Mouse (Mus musculus) heart, postnatal 10 days (tissue): ENCODE data around the gene Gnao1. TPM values are rescaled to one million over a fixed set of nuclear protein-coding genes. Genes with fewer than 3 reads are reported as not detected.

ENCODE experiments used
- DNase-seq, 2 experiments: peaks; one replicate each; pipeline ENCODE4 v3.0.0; 2021
- intact Hi-C: fragments of 180-260 bp; cut with DNase I; formaldehyde crosslinking; loops from one replicate; pipeline ENCODE4 v1.15.1; 2025
- total RNA-seq, 2 experiments: library from RNA; stranded (reverse); gene quantifications; 2 replicates each; pipeline ENCODE4 v1.2.3; 2021

Gene Gnao1
- total RNA-seq, 2 experiments from 2014 or later = 18.5 to 28.1 TPM

DNA sequence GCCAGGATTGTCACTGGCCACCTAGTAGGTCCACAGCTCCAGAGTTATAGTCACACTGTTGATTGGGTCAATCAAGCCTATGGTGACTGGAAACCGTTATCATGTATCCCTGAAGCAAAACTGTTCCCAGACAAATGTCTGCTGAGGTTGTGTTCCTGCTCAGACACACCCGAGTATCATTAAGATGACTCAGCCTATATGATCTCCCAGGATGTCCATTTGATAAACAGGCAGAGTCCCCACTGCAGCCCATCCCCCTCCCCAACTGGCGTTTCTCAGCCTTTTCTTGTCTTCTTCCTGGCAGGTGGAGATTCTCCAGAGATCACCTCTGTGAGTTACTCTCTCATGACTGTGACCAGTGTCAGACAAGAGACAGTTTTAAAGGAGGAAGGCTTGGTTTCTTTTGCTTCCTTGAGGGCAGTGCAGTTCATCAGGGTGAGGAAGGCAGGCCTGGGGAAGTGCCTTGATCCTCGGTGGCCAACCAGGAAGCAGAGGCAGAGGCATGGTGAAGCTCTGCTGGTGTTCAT, 78.4 kb downstream of the Gnao1 start:
- intact Hi-C loops = no loop called here
- no peak for DNase-seq

DNA sequence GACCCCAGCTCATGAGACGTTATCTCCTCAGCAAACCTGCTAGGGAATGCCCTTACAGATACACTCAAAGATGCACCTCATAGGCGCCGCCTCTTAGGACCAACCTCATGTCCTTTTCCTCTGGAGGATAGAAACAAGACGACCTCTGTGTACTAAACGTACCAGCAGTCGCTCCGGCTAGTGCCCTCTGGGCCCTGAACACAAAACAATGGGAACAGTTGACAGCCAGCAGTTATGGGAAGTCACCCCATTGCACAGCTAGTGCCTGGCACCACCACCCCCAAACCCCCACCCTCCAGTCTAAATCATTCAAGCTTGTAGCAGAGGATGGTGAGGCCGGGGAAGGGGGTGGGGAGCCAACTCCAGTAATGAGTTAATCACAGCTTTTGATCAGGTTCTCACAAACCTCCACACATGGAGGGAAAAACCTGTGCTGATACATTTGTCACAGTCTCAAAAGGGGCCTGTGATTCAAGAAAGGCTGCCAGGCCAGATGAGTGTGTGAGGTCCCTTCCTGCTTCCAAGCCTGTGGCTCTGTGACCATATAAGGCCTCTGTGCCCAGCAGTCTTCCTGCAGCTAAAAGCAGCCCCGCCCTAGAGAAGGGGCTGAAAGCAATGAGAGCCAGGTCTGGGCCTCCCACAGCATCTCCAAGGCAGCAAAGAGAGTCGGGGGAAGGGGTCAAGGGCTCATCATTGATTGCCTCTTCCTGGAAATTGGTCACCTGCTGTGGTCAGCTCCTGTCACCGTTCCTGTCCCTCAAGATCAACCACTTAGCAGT, 79.1 kb downstream of the Gnao1 start:
- no peak for DNase-seq
- intact Hi-C loops = no loop called here

DNA sequence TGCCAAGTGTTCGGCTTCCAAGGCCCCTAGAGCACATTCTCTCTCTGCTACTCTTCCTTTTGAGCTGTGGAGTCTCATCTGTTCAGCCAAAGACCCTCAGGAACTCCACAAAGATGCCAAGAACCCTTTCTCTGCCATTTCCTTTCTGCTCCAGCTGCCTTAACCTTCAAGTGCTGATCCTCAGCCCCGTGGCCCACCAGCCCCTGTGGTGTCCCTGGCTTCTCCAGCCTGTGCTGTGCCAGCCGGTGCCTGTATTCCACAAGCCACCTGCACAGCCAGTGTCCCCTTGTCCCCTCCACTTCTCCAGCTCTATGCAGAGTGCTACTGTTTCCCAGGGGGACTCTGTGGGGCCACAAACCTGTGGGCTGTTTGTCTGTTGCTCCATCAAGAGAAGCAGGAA, 83.8 kb downstream of the Gnao1 start:
- no peak for DNase-seq
- intact Hi-C loops = no loop called here

DNA sequence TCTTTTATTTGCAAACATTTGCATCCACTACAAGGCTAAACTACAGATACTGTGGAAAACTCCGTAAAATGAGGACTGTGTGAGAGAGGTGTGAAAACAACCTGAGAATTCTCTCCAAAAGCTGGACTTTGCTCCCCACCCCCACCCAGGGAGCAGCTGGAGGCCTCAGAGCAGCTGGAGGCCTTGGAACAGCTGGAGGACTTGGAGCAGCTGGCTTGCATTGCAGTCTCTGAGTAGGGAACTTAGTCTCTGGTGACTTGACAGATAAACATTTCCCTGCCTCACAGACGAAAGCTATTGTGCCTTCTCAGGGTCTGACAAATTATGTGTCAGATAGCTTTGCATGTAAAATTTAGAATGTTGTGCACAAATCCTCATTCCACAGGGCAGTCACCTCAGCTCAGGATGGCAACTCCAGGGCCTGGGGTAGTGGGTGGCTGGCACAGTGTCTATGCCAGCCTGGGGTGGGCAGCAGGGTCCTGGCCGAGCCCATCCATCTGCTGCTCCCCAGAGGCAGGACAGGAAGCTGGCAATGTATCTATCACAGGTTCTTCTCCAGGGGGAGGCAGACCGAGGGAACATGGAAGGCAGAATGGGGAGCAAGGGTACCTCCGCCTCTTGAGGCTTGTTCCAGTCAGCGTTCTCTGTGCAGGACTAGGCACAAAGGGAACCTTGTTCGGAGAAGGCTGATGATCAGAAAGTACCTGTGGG, 87.2 kb downstream of the Gnao1 start:
- peak; percentile 41 to 50 for DNase-seq
- intact Hi-C loops = no loop called here

DNA sequence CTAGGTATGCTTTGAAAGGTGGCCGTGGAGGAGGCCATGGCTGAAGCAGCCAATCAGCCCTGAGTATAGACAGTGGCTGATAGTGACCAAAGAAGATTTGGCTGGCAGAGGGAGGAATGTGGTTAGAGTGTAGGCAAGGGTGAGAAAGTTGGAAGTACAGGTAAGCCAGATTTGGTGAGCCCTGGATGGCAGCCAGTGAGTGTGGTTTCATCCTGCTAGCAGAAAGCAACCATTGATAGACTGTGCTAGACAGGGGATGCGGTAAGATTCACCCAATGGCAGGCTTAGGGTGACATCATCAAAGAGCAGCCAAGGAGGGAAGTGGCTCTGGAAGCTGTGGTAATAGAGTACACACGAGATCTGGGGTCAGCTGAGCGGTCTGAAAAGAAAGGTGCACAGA, 88.8 kb downstream of the Gnao1 start:
- DNase-seq = no peak
- intact Hi-C loops = no loop called here

DNA sequence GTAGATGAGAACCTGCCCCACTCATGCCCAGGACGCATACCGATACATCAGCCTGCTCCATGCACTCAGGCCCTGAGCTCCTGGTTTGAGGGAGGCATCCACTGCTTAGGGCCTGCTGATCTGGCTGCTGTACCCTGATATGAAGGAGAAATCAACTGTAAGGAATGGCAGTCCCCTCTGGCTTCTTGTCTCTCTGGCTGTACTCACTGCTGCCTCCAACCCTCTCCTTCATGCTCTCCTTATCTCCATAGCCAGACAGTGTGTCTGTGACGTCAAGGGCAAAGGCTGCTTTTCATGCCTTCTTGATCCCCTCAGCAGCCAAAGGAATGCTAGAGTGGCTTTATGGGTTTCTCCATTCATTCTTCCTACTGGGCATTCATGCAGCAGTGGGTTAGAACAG, 92.3 kb downstream of the Gnao1 start:
- no peak for DNase-seq
- intact Hi-C loops = no loop called here

DNA sequence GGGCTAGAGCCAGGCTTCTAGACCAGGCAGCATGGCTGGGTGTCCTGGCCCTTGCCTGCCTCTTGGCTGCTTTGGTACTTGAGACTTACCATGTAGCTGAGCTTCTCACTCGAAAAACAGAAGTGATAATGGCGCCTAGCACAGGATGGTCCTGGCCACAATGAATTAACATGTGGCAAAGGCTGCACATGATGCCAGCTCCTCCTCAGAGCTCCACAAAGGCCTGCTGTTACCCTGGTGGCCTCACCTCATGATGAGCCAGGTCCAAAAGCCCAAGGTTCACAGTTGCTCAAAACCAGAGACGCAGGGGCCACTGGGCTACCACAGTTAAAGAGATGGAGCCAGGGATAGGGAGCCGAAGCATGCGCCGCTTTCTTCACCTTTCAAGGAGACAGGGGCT, 97.2 kb downstream of the Gnao1 start:
- intact Hi-C loops = no loop called here
- DNase-seq = no peak

DNA sequence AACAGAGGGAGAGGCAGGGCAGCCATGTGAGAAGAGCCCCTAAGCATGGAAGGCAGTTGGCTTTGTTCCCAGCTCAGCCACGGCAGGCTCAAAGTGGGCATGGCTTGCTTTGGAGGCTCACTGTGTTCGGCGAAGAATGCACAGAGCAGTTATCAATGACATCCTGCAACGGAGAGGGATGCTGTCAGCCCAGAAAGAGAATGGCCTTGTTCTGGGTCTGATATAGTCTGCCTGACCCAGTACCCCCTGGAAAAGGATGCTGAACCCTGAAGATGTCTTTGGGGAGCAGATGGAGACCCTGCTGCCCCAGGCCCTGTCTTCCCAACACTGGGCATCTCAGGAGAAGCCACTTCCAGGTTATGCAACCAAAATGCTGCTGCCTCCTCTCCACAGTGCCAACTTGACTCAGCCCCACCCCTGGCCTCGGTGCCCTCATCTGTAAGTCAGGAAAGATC, 98.2 kb downstream of the Gnao1 start:
- intact Hi-C loops = no loop called here
- peak in 1 of 2 experiments; percentile 30 for DNase-seq

DNA sequence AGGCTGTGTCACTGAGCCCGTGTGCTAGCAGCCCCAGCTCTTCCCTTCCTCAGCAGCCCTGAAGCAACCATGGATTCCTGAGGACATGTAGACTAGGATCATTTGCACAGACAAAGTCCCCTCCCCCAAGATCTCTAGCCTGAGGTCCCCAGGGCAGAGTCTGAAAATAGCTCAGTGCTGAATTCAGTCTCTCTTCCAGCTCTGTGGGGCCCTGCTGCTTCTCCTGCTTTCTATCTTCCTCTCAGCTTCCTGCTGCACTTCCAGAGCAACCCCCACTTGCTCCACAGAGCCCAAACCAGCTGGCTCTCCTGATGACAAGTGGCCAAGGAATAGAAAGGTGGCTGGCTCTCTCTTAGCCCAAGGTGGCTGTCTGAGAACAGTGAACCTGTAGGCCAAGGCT, 98.8 kb downstream of the Gnao1 start:
- DNase-seq = peak; percentile 56 to 57
- intact Hi-C loops = no loop called here

DNA sequence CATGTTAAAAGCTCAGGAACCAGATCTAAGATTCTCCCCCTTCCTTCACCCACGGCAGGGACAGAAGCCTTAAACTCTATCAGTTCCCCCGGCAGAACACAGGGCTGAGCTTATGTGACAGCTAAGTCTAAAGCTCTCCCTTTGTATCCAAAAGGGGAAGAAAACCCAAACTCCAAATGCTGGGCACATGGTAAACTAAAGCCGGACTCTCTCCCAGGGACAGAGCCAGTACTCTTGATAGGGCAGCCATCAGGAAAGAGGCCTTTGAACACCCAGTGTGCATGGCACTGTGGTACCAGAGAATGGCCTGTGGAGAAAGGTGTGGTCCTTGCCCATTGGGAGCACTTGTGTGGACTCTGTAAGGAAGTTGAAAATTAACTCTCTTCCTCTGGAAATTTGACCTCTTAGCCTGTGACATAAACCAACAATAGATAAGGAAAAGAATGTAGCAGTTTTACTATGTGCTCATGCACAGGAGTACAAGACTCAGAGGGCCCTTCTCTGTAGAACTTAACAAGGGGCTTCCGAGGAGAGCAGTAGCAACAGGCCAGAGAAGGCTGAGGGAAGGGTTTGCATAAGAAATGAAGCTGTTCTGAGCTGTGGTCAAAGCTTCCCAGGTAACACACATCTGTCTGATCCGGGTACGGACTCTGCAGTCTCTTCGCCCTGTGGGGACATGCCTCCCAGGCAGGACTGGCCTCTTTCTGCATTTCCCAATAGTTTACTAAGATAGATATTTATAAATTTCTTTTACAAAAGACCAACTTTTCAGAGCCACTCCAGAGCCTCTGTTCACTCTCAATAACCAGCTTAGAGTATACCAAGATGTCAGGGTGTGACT, 102.2 kb downstream of the Gnao1 start:
- DNase-seq = no peak
- intact Hi-C loops = no loop called here

DNA sequence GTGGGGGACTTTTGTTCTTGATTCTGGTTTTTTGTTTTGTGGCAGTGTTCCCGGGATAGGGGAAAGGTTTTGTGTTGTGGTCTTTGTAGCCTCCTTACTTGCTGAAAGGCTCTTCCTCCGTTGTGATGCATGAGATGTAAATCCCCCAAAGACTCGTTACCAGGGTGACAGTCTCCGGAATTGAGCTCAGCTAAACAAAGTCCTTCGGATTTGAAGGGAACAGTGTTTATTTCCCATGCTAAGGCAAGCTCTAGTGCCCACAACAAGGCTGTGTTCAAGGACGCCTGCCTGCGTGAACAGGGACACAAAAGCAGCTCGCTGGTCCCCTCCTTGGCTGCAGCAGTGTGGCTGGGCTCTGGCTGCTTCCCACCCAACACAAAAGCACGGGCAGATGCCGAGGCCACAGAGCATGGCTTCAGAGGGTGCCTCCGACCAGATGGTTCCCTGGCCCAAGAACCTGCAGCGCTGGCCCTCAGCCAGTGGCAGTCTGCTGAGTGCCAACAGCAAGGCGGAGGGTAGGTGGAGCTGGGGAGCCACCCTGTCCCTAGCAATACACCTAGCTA, 108.2 kb downstream of the Gnao1 start:
- DNase-seq = peak; percentile 63 to 68
- intact Hi-C loops = no loop called here

DNA sequence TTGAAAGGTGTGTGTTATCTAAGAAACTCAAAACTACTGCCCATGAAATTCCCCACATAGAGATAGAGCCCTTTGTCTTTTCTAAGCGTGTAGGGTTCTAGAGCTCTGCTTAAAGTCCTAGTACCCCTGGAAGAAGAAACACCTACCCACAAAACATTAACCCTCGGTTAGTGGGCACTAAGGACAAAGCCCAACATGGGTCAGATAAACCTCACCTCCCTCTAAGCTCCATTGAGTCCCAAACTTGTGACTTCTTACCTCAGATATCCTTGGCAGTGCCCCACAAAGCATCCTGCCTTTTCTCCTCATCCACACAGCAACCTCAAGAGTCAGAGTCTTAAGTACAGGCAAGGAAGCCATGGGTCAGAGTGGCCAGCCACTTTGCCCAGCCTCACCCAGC, 108.8 kb downstream of the Gnao1 start:
- intact Hi-C loops = no loop called here
- no peak for DNase-seq

DNA sequence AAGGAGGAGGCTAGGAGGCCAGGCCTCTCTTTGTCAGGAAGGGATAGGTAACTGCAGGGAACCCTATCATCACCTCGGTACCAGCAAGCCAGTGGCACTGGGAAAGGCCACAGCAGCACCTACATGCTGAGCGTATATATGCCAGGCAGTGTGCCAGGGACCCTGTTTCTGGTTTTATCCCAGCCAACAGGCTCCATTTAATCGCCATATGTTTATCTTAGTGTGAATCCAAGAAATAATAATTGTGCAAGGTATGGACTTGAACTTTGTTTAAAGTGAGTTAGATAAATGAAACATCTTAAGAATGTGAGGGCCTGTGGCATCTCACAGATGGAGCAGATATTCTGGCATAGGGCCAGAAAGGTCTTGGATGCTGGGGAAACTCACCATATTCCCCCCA, 109.7 kb downstream of the Gnao1 start:
- intact Hi-C loops = no loop called here

DNA sequence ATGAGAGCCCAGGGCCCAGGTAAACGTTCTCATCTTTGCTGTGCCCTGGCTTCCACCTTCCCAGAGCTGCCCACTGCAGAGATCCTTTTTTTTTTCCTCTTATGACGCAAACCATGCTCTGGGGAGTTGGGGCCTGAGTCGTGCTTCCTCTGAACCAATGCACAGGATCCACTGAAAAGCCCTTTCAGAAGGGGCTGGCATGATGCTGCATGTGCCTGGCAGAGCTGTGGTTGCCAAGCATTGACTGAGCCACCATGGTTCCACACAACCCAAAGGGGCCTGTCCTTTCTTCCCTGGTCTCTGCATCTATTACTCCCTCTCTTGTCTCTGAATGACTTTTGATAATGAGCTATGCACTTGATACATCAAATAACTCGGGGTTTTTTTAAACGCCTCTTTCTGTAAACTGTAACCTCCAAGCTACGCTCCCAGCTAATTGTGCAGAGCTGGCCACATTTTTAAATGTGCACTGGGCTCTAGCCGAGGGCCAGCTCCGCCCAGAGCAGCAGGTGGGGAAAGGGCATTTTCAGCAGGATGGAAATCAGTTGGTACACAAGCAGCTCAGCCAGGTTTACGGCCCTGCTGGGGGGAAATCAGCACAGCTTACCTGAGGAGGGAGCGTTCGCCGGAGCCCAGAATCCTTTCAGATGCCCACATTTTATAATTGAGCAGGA, 110.3 kb downstream of the Gnao1 start:
- intact Hi-C loops = no loop called here
- DNase-seq = no peak

More for the DNA sequence above, 109.7 kb downstream of the Gnao1 start:
- DNase-seq = no peak

DNA sequence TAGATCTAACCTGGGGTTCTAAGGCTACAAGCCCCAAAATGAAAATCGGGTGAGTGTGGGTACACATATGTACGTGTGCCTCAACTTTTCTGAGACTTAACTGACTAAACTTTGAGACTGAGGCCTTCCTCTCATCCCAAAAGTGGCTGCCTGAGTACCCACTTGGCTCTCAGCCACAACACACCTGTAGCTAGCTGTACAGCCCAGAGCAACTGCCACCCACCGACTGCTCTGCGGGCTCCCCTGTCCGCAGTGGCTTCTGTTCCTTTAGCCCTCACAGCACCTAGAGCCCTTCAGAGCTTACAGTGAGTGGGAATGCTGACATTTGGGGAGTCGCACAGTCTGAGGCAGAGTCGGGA, 110.8 kb downstream of the Gnao1 start:
- intact Hi-C loops = no loop called here
- no peak for DNase-seq

DNA sequence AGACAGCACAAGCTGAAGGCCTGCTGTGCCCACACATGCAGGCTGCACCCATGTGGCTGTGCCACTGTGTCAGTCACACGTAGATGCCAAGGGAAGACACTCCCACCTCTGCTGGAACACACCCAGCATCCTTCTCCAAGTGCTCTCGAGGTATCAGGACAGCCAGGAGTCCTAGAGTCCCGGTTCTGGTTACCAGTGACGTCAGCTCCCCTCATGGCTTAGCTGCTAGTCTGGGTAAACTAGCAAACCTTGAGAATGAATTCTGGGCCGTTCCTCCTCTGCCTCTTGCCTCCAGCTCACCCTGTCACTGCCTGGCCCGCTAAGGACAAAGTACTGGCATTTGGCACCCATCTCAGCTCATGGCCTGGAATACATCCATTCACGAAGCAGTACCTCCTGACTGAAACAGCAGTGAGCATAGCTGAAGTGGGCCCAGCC, 114.2 kb downstream of the Gnao1 start:
- DNase-seq = peak; percentile 18 to 45
- intact Hi-C loops = no loop called here

DNA sequence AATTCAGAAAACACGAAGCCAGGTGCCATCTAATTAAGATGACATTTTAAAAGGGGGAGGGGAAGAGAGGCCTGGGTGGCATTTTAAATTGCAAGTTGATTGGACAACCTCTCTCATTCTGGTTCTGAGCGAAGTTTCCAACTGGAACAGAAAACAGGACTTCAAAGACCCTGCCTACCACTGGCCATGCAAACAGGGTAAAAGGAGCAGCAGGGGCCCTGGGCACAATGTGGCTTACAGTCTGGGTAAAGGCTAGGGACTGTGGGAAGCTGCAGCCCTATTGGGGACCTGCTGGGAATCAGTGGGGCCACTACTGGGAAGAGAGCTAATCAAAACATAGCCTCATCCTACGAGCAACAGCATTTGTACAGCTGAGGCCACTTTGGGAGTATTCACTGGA, 115.7 kb downstream of the Gnao1 start:
- intact Hi-C loops = no loop called here
- DNase-seq = no peak

DNA sequence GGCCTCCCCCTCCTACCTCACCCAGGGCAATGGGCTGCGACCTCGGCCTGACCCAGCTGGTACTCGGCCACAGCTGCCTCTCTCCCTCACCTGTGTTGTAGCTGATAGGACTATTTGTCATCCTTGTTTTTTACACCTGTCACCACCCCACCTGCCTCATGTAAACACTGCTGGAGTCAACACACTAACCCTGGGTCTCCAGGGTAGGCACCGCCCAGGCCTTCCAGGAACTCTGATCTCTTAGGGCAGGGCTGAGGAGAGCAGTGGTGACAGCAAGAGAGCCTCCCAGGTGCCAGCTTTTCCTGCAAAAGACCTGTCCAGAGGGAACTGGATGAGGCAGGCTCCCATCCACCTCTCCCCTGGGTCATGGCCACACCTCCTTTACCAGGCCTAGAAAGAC, 119.5 kb downstream of the Gnao1 start:
- DNase-seq = no peak
- intact Hi-C loops = no loop called here

DNA sequence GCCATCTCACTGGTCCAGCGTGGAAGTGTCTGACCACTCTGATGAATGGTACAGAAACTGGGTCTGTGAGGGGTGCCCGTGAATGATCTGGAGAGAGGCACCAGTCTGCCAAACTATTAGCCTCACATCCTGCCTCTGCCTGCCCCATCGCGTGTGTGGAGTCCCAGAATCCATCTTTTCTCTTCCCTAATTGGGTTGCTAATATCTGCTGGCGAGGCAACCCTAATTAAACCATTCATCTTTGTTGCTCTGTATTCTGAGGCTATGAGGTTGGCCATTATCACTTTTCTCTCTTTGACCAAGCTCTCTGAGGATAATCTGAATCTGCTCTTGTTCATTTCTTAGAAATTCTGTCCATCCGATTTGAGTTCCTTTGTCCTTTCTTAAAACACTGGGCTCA, 121.6 kb downstream of the Gnao1 start:
- no peak for DNase-seq
- intact Hi-C loops = loop anchor here (5.0 kb wide), 2 partner anchors 89 to 119 kb away; no protein-coding TSS in a partner anchor

DNA sequence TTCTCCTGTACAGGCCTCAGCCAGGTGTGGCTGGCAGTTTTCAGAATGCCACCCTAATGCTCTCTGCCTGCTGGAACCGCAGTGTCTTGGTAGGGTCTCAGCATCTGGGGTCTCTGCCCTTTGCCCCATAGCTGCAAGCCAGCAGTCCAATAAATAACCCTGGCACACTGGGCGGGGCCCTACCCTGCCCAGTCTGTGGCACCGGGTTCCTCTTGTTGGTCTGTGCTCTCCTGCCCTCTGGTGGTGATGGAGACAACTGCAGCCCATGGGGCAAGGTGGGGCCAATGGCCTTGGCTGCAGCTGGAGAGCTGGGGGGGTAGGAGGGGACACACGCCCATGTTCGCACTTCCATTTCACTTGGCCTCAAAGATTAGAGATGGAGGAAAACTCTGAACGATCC, 123.1 kb downstream of the Gnao1 start:
- DNase-seq = peak; percentile 76 to 90
- intact Hi-C loops = loop anchor here (1.0 to 5.0 kb wide), 4 partner anchors 91 to 341 kb away; no protein-coding TSS in a partner anchor
